Mouse (Mus musculus) E14TG2a.4 (cell line): ENCODE data around the gene Fbxo31.

Experiments used
- H3K27me3 ChIP-seq: 2 replicates; pipeline ENCODE4 v1.6.1; 2014; ENCODE audit warnings: low read length, control low read depth; ENCODE audit not compliant: insufficient read depth
- H3K36me3 ChIP-seq: 2 replicates; pipeline ENCODE4 v1.6.1; 2014; ENCODE audit warnings: low read length, control low read depth; ENCODE audit not compliant: insufficient read depth
- H3K4me1 ChIP-seq: replicated peaks from 2 replicates; pipeline ENCODE4 v1.6.1; 2014; ENCODE audit warnings: low read depth, low read length, control low read depth
- H3K4me3 ChIP-seq: replicated peaks from 2 replicates; pipeline ENCODE4 v1.5.1; 2014; ENCODE audit warnings: mild to moderate bottlenecking, low read length
- H3K9me3 ChIP-seq: 2 replicates; pipeline ENCODE4 v1.6.1; 2014; ENCODE audit warnings: low read length, control low read depth
- CTCF ChIP-seq: conservative IDR thresholded peaks from 2 replicates; pipeline ENCODE4 v1.5.1; 2014; ENCODE audit warnings: low read length
- NANOG ChIP-seq: IDR thresholded peaks from 2 replicates; pipeline ENCODE4 v1.6.1; 2014; ENCODE audit warnings: borderline replicate concordance, low read length, mixed read lengths
- POU5F1 ChIP-seq: IDR thresholded peaks from 2 replicates; pipeline ENCODE4 v1.6.1; 2014; ENCODE audit warnings: low read length, borderline replicate concordance

Fbxo31 gene

GRCm38 (mm10) chr8:121562941-121563351 lies 15.7 kb downstream of the Fbxo31 start:
- Histone ChIP-seq H3K4me3 (0 out of 2 replicates have a peak overlapping the region, but pooled peaks have one; percentile 4), H3K27me3 (no peaks in the 10 kb centered on the region), H3K9me3 (no peaks in the 10 kb centered on the region), H3K4me1 (peaks cover 75% of the 10 kb centered on the region), H3K36me3 (peaks cover 67% of the 10 kb centered on the region)
- TF ChIP-seq POU5F1: no peak
- TF ChIP-seq CTCF: no peak
- TF ChIP-seq NANOG: no peak

- Histone ChIP-seq H3K27me3 (no peaks in the 10 kb centered on the region), H3K36me3 (peaks cover 71% of the 10 kb centered on the region), H3K4me3 (no peak overlapping the region), H3K9me3 (no peaks in the 10 kb centered on the region), H3K4me1 (peaks cover 70% of the 10 kb centered on the region)
- TF ChIP-seq CTCF (no peak), NANOG (no peak), POU5F1 (no peak)
Measured at GRCm38 (mm10) chr8:121561636-121562345, 16.8 kb downstream of the Fbxo31 start.

- no peak overlapping the region for H3K4me3 ChIP-seq
- H3K4me1 ChIP-seq: peaks cover 67% of the 10 kb centered on the region
- TF ChIP-seq NANOG (no peak), CTCF (no peak), POU5F1 (no peak)
- H3K36me3 ChIP-seq: peaks cover 66% of the 10 kb centered on the region
- H3K27me3 ChIP-seq: no peaks in the 10 kb centered on the region
- H3K9me3 ChIP-seq: no peaks in the 10 kb centered on the region
Measured at GRCm38 (mm10) chr8:121560432-121561100, 18.0 kb downstream of the Fbxo31 start.

- Histone ChIP-seq H3K36me3 (peaks cover 66% of the 10 kb centered on the region), H3K9me3 (no peaks in the 10 kb centered on the region), H3K4me3 (no peak overlapping the region), H3K4me1 (peaks cover 67% of the 10 kb centered on the region), H3K27me3 (no peaks in the 10 kb centered on the region)
- TF ChIP-seq NANOG: no peak
- TF ChIP-seq CTCF: no peak
- TF ChIP-seq POU5F1: no peak
Measured at GRCm38 (mm10) chr8:121559801-121560200, 18.8 kb downstream of the Fbxo31 start.

GRCm38 (mm10) chr8:121558538-121558937 lies 20.1 kb downstream of the Fbxo31 start:
- Histone ChIP-seq H3K4me3 (peak overlapping the region; percentile 32; the same call in 1 of the 2 replicates), H3K9me3 (no peaks in the 10 kb centered on the region), H3K27me3 (no peaks in the 10 kb centered on the region), H3K4me1 (peaks cover 70% of the 10 kb centered on the region), H3K36me3 (peaks cover 75% of the 10 kb centered on the region)
- TF ChIP-seq POU5F1: no peak
- peak; percentile 11; the same call in 1 of the 2 replicates for TF ChIP-seq CTCF

GRCm38 (mm10) chr8:121557746-121558145 lies 20.9 kb downstream of the Fbxo31 start:
- Histone ChIP-seq H3K9me3 (no peaks in the 10 kb centered on the region), H3K4me3 (no peak overlapping the region), H3K36me3 (peaks cover 76% of the 10 kb centered on the region), H3K27me3 (no peaks in the 10 kb centered on the region), H3K4me1 (peaks cover 69% of the 10 kb centered on the region)
- TF ChIP-seq NANOG (no peak), CTCF (no peak), POU5F1 (no peak)

- Histone ChIP-seq H3K9me3 (no peaks in the 10 kb centered on the region), H3K4me1 (peaks cover 80% of the 10 kb centered on the region)
- TF ChIP-seq NANOG (no peak), CTCF (no peak)
Measured at GRCm38 (mm10) chr8:121553831-121554475, 24.7 kb downstream of the Fbxo31 start.

GRCm38 (mm10) chr8:121552506-121552905 lies 26.1 kb downstream of the Fbxo31 start:
- no peaks in the 10 kb centered on the region for H3K27me3 ChIP-seq
- TF ChIP-seq POU5F1: no peak
- no peak for TF ChIP-seq CTCF
- TF ChIP-seq NANOG: no peak
- peaks cover 63% of the 10 kb centered on the region for H3K36me3 ChIP-seq
- H3K4me3 ChIP-seq: peak overlapping the region; percentile 45; the same call in 1 of the 2 replicates
- no peaks in the 10 kb centered on the region for H3K9me3 ChIP-seq
- peaks cover 66% of the 10 kb centered on the region for H3K4me1 ChIP-seq

More at GRCm38 (mm10) chr8:121553831-121554475, 24.7 kb downstream of the Fbxo31 start:
- H3K4me3 ChIP-seq: peak overlapping the region; percentile 35
- H3K27me3 ChIP-seq: no peaks in the 10 kb centered on the region
- H3K36me3 ChIP-seq: peaks cover 76% of the 10 kb centered on the region
